Mouse (Mus musculus) heart, postnatal 36 days (tissue): ENCODE data around the gene Dapk3. TPM values are rescaled to one million over a fixed set of nuclear protein-coding genes. Genes with fewer than 3 reads are reported as not detected.
"Not testable (repeated sequence)": the region's sequence is repeated elsewhere in the genome, so short reads cannot be mapped to it uniquely, and the experiment has no call there.

ENCODE experiments used
- DNase-seq, 2 experiments: peaks; one replicate each; pipeline ENCODE4 v3.0.0; 2021 to 2022
- intact Hi-C: fragments of 180-260 bp; cut with DNase I; formaldehyde crosslinking; loops from one replicate; pipeline ENCODE4 v1.15.1; 2025
- total RNA-seq, 2 experiments: library from RNA; stranded (reverse); gene quantifications; 2 replicates each; pipeline ENCODE4 v1.2.3; 2021

Gene Dapk3
- total RNA-seq, 2 experiments from 2014 or later, result 31.0 to 31.3 TPM

- intact Hi-C loops, result loop anchor here (10.0 kb wide), 1 partner anchor 250 kb away; no protein-coding TSS in a partner anchor
- no peak for DNase-seq
Observed at GRCm38 (mm10) chr10:81195300-81195699, 12.5 kb downstream of the Dapk3 start.

GRCm38 (mm10) chr10:81196470-81197065 lies 13.8 kb downstream of the Dapk3 start:
- peak in 1 of 2 experiments; percentile 35 for DNase-seq
- intact Hi-C loops, result loop anchor here (10.0 kb wide), 1 partner anchor 248 kb away; no protein-coding TSS in a partner anchor

- peak in 1 of 2 experiments; percentile 38 for DNase-seq
- intact Hi-C loops, result loop anchor here (10.0 kb wide), 1 partner anchor 247 kb away; no protein-coding TSS in a partner anchor
Observed at GRCm38 (mm10) chr10:81197305-81197704, 14.5 kb downstream of the Dapk3 start.

- peak; percentile 70 to 72 for DNase-seq
- intact Hi-C loops, result loop anchor here (1.0 to 10.0 kb wide), 2 partner anchors 19 to 247 kb away; no protein-coding TSS in a partner anchor
Observed at GRCm38 (mm10) chr10:81198230-81198629, 15.4 kb downstream of the Dapk3 start.

DNA sequence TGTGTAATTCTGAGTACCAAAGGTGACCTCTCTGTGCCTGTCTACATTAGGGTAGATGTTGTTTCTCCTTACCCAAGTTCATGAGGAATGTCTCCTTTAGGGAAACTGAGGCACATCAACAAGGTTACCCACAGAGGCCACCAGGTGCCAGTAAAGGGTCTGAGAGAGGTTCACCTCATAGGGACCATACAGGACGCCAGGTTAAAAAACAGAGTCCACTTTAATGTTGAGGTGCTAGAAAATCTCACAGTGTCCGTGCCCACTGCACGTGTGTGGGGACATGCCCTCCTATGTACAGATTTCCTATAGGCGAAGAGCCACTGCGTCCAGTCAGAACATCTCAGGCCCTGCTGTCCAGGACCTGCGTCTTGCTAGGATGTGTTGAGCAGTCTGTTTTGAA lies 16.2 kb downstream of the Dapk3 start:
- DNase-seq, result peak in 1 of 2 experiments; percentile 18
- intact Hi-C loops, result loop anchor here (1.0 to 10.0 kb wide), 2 partner anchors 18 to 246 kb away; no protein-coding TSS in a partner anchor

DNA sequence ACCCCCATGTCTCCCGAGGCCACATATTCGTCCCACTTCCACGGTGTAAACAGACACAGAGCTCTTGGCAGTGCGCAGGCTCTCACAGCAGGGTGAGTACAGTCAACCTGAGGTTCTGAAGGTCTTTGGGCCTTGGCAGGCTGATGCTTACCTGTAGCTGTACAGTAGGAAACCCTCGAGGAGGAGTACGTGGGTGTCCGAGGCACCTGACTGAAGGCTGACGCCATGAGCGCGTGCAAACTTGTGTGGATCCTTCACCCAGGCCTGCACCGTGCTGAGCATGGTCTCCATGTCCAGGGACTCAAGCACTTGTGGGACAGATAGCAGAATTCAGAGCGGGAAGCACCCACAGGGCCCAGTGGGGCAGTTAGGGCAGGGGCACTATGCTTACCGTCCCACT lies 17.3 kb downstream of the Dapk3 start:
- peak in 1 of 2 experiments; percentile 29 for DNase-seq
- intact Hi-C loops, result no loop called here

DNA sequence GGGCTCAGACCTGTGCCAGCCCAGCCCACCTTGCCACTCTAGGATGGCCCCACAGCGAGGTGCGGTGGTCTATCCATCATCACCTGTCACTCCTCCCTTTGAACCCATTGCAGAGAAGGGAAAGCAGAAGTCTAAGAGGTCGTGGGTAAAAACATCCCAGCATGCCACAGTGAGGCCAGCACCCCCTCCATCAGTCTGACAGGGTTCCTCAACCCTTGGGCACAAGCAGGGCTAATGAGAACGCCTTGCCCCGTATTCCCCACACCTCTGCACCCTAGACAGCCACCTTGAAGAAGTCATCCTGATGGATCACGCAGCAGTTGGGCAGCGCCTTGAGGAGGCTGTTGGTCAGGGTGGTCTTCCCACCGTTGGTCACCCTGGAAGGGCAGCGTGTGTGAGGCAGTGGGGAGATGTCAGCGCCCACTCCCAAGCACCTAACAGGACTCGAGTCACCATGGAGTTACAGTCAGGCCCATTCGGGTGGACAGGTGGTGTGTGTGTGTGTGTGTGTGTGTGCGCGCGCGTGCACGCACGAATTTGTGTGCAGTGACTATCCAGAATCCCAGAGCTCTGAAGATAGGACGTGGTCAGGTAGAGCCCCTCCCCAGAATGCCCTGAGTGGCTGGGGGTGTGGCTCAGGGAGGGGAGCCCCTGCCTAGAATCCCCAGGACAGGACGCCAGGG lies 17.9 kb downstream of the Dapk3 start:
- DNase-seq, result no peak
- intact Hi-C loops, result no loop called here

- intact Hi-C loops, result no loop called here
- peak in 1 of 2 experiments; percentile 49 for DNase-seq
Observed at GRCm38 (mm10) chr10:81201807-81202758, 19.3 kb downstream of the Dapk3 start, which contains the start of gene Nmrk2. Gene Nmrk2, minus strand, starts transcription at chr10:81202051.

GRCm38 (mm10) chr10:81202978-81203720 lies 20.3 kb downstream of the Dapk3 start:
- no peak for DNase-seq
- intact Hi-C loops, result no loop called here

DNA sequence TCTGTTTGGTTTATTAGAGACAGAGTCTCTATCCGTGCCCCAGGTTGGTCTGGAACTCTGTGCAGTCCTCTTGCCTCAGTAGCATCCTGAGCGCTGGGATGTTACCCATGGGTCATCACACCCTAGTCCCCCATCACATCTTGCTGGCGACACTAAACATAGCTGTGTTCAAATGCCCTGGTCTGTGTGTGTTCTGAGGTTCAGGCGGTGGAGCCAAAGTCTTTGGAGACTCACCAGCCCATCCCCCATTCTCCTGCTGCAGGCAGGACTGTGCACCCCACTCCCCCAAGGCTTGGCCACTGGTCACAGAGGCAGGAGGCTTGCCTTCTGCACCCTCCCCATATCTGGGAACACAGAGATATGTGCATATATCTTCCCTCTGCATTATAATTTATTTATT lies 21.3 kb downstream of the Dapk3 start:
- intact Hi-C loops, result no loop called here
- DNase-seq, result no peak

DNA sequence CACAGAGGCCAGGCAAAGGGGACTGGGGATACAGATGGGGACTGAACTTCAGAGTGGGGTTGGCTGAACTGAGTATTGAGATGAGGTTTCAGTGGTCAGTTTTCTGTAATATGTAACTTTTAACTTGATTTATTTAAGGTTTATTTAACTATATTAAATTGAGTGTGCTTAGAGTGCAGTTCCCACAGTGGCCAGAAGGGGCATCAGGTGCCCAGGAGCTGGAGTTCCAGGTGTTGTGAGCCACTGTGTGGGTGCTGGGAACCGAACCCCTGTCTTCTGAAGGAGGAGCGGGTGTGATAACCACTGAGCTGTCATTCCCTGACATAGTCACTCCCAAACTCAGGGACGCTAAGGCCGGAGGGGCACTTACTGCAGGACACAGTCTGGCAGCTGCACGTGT lies 27.3 kb downstream of the Dapk3 start:
- intact Hi-C loops, result no loop called here
- no peak for DNase-seq

- intact Hi-C loops, result no loop called here
- no peak for DNase-seq
Observed at GRCm38 (mm10) chr10:81216260-81216659, 33.5 kb downstream of the Dapk3 start.

DNA sequence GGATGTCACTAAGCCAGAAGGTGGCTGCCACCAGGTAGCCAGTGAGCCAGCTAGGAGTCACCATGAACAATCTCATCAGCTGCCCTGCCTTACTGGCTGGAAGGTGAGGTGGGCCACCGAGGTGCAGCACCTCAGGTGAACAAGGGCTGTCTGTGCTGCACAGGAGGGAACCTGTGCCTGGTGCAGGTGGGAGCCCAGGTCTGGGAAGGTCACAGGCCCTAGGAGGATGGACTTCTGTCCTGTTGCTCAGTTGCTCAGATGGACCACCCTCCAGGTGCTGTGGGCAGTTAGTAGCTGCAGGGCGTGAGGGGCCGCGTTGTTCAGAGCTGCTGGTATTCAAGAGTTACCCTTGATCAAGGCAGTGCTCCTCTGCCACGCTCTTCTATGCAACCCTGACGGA lies 34.0 kb downstream of the Dapk3 start:
- intact Hi-C loops, result loop anchor here (1.0 kb wide), 1 partner anchor 19 kb away; no protein-coding TSS in a partner anchor

DNA sequence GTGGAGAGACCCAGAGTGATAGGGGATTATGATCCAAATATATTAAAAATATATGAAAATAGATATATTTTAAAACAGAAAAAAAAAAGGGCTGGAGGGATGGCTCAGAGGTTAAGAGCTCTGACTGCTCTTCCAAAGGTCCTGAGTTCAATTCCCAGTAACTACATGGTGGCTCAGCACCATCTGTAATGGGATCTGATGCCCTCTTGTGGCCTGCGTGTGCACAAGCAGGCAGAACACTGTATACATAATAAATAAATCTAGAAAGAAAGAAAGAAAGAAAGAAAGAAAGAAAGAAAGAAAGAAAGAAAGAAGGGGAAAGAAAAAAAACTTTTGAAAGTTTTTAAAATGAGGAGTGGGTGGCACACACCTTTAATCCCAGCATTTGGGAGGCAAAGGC lies 34.5 kb downstream of the Dapk3 start:
- DNase-seq, result not testable (repeated sequence)
- intact Hi-C loops, result loop anchor here (1.0 kb wide), 1 partner anchor 19 kb away; no protein-coding TSS in a partner anchor

More for the DNA sequence above, 34.0 kb downstream of the Dapk3 start:
- no peak for DNase-seq

- DNase-seq, result peak; percentile 66 to 78
- intact Hi-C loops, result loop anchor here (1.0 kb wide), 1 partner anchor 20 kb away; no protein-coding TSS in a partner anchor
Observed at GRCm38 (mm10) chr10:81217964-81218363, 35.2 kb downstream of the Dapk3 start.

DNA sequence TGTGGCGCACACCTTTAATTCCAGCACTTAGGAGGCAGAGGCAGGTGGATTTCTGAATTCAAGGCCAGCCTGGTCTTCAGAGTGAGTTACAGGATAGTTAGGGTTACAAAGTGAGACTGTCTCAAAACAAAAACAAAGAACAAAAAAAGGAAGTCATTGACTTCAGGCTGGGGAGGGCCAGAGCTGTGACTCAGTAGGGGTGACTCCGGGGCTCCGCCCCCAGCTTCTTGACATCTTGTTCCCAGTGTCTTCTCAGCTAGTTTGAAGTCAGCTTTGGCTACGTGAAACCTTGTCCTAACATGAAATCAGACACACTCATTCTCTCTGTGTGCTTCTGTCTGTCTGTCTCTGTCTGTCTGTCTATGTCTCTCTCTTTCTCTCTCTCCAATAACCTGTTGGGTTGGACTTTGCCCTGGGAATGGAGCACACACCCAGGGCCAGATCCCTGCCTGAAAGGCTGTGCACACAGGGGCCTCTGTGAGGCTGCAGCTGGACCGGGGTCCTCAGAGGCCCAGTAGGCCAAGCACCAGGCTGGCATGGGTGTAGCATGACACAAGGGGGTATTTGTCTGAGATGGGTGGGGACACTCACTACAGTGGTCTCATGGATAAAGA lies 38.7 kb downstream of the Dapk3 start:
- intact Hi-C loops, result no loop called here
- no peak for DNase-seq

DNA sequence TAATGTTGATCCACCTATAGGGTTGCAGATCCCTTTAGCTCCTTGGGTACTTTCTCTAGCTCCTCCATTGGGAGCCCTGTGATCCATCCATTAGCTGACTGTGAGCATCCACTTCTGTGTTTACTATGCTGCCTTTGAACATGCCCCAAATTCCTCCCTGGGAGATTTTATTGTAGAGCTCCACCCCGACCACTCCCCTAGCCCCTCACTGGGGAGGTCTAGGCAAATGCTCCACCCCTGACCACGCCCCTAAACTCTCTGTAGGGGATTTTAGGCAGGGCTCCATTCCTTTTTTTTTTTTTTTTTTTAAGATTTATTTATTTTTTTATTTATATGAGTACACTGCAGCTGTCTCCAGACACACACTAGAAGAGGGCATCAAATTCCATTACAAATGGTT lies 40.9 kb downstream of the Dapk3 start:
- DNase-seq, intact Hi-C loops: not testable (repeated sequence)

GRCm38 (mm10) chr10:81229735-81230437 lies 47.1 kb downstream of the Dapk3 start:
- intact Hi-C loops, result no loop called here
- DNase-seq, result no peak
